Mouse (Mus musculus): ENCODE results near the gene Trak1. TPM values are rescaled to one million over a fixed set of nuclear protein-coding genes. Genes with fewer than 3 reads are reported as not detected.

Trak1 gene
- total and polyA plus RNA-seq, 3 experiments = 8.2 to 28.6 (median 18.1) TPM

DNA sequence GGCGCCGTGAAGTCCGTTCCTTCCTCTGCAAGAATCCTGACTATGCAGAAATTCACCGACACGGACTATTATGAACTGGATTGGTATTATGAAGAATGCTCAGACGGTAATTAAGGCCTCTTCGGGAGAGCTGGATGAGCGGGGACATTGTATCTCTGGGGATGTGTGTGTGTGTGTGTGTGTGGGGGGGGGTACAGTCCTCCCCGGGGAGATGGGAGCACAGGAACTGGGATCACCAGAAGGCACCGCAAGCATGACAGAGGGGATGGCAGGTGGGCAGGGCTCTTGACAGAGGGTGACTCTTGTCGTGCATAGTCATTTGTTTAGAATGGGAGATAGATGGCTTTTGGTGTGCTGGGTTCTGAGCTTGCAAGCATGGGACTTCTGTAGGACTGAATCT lies 106.4 kb downstream of the Trak1 start:
- DNase-seq (ENCODE audit: extremely low read depth) = no peak
- Histone ChIP-seq H3K4me3 (replicated peaks in 1 of 3; ENCODE audit: low read depth in 2 of 3, low read length in 2 of 3, poor library complexity in 1 of 3) (no peak overlapping the region), H3K27ac (ENCODE audit: insufficient read depth, low read depth) (no peak overlapping the region), H3K27me3 (replicated peaks) (no peaks in the 10 kb centered on the region), H3K9me3 (replicated peaks; ENCODE audit: low read length) (peaks cover 4% of the 10 kb centered on the region), H3K36me3 (replicated peaks in 1 of 2; ENCODE audit: control insufficient read depth in 1 of 2, insufficient read depth in 1 of 2, low read length in 1 of 2) (peaks cover 4 to 64% of the 10 kb centered on the region in 2 experiments), H3K79me2 (replicated peaks; ENCODE audit: control insufficient read depth, extremely low read depth, insufficient read depth, poor library complexity, severe bottlenecking) (no peaks in the 10 kb centered on the region), H3K9ac (ENCODE audit: insufficient read depth, low read depth) (no peak overlapping the region), H3K4me1 (ENCODE audit: control insufficient read depth in 1 of 2, insufficient read depth in 2 of 2) (no peaks in the 10 kb centered on the region), H3K4me2 (ENCODE audit: insufficient read depth, low read depth, poor library complexity, severe bottlenecking) (no peak overlapping the region)
- in situ Hi-C loops (cut with MboI; ENCODE audit: low pct_ligation_motif_present, low pct_unique_long_range_greater_than_20kb, low sequenced_read_pairs) (no loop called here), dilution Hi-C loops (cut with MboI; ENCODE audit: extremely low pct_ligation_motif_present, extremely low pct_unique_long_range_greater_than_20kb, low sequenced_read_pairs) (no loop called here)
- TF ChIP-seq IRF4 (IDR thresholded peaks at IDR 0.05; ENCODE audit: low read depth, low read length) (no peak), MAFK (IDR thresholded peaks at IDR 0.05; ENCODE audit: insufficient replicate concordance, low read length) (no peak), SIN3A (IDR thresholded peaks at IDR 0.05; ENCODE audit: low read length) (no peak), KAT2A (IDR thresholded peaks at IDR 0.05; ENCODE audit: insufficient replicate concordance, low read length) (no peak), RCOR1 (conservative IDR thresholded peaks at IDR 0.05; ENCODE audit: low read depth, low read length) (no peak), MYC (IDR thresholded peaks at IDR 0.05; ENCODE audit: low read depth, low read length) (no peak), EP300 (IDR thresholded peaks at IDR 0.05; ENCODE audit: low read length) (no peak), ZMIZ1 (IDR thresholded peaks at IDR 0.05; ENCODE audit: low read depth, low read length) (no peak), MAZ (IDR thresholded peaks at IDR 0.05; ENCODE audit: low read depth, low read length) (no peak), ZC3H11A (IDR thresholded peaks at IDR 0.05; ENCODE audit: low read depth, low read length) (no peak), RAD21 (IDR thresholded peaks at IDR 0.05; ENCODE audit: low read depth, low read length) (no peak), POLR2A (IDR thresholded peaks at IDR 0.05; ENCODE audit: low read depth, low read length) (no peak)

DNA sequence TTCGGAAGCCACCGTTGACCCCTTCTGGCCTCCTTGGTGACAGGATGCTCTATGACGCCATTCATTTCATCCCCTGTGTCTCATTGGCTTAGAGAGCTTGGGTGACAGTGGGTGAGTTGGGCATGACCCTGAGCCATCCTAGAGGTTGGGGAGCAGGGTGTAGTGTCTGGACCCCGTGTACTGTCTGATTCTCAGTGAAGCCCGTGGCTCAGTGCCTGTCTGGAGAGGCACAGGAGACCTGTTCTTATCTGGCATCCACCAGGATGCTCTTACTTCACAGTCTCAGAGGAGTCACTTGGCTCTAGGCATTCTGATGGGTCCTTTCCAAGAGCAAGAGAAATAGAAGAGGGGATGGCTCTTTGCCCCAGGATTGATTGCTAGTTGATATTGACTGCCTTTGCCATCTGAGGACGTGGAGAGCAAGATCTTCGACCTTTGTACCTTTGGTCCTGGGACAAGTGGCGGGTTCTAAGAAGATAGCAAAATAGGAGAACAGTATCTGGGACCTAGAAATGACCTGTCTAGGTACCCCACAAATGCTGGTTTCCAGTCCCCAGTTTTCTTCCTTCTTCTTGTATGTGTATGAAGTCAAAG lies 107.9 kb downstream of the Trak1 start:
- H3K4me2 ChIP-seq (ENCODE audit: insufficient read depth, low read depth, poor library complexity, severe bottlenecking) = no peak overlapping the region
- in situ Hi-C loops (cut with MboI; ENCODE audit: low pct_ligation_motif_present, low pct_unique_long_range_greater_than_20kb, low sequenced_read_pairs) (no loop called here), dilution Hi-C loops (cut with MboI; ENCODE audit: extremely low pct_ligation_motif_present, extremely low pct_unique_long_range_greater_than_20kb, low sequenced_read_pairs) (no loop called here)
- DNase-seq (ENCODE audit: extremely low read depth) = no peak
- H3K4me3 ChIP-seq (replicated peaks in 1 of 3; ENCODE audit: low read depth in 2 of 3, low read length in 2 of 3, poor library complexity in 1 of 3) = no peak overlapping the region
- no peaks in the 10 kb centered on the region for H3K4me1 ChIP-seq (ENCODE audit: control insufficient read depth in 1 of 2, insufficient read depth in 2 of 2)
- H3K27ac ChIP-seq (ENCODE audit: insufficient read depth, low read depth) = no peak overlapping the region
- no peak for TF ChIP-seq ZNF384 (IDR thresholded peaks at IDR 0.05; ENCODE audit: low read depth, low read length)
- TF ChIP-seq ELF1 (IDR thresholded peaks at IDR 0.05; ENCODE audit: low read depth, low read length) = no peak
- TF ChIP-seq MYC (IDR thresholded peaks at IDR 0.05; ENCODE audit: low read depth, low read length) = no peak
- TF ChIP-seq CTCF (conservative IDR thresholded peaks at IDR 0.05 in 1 of 2, IDR thresholded peaks at IDR 0.05 in 1 of 2; ENCODE audit: low read depth in 2 of 2, low read length in 2 of 2) = no peak
- TF ChIP-seq USF1 (IDR thresholded peaks at IDR 0.05; ENCODE audit: low read depth, low read length) = no peak
- TF ChIP-seq SIN3A (IDR thresholded peaks at IDR 0.05; ENCODE audit: low read length) = no peak
- TF ChIP-seq PAX5 (IDR thresholded peaks at IDR 0.05; ENCODE audit: low read length) = no peak
- TF ChIP-seq ZKSCAN1 (IDR thresholded peaks at IDR 0.05; ENCODE audit: borderline replicate concordance, low read depth, low read length) = no peak
- H3K9ac ChIP-seq (ENCODE audit: insufficient read depth, low read depth) = no peak overlapping the region
- H3K79me2 ChIP-seq (replicated peaks; ENCODE audit: control insufficient read depth, extremely low read depth, insufficient read depth, poor library complexity, severe bottlenecking) = no peaks in the 10 kb centered on the region
- H3K36me3 ChIP-seq (replicated peaks in 1 of 2; ENCODE audit: control insufficient read depth in 1 of 2, insufficient read depth in 1 of 2, low read length in 1 of 2) = peaks cover 4 to 50% of the 10 kb centered on the region in 2 experiments
- H3K9me3 ChIP-seq (replicated peaks; ENCODE audit: low read length) = peaks cover 4% of the 10 kb centered on the region
- no peaks in the 10 kb centered on the region for H3K27me3 ChIP-seq (replicated peaks)
